Mouse (Mus musculus) left cerebral cortex, adult 2 months (tissue): ENCODE results near the gene Adcy5. TPM values are rescaled to one million over a fixed set of nuclear protein-coding genes. Genes with fewer than 3 reads are reported as not detected.

Experiments
- DNase-seq, 2 experiments: peaks; one replicate each; pipeline ENCODE4 v3.0.0; 2021 to 2022; ENCODE audit warnings: low spot score in 2 of 2, mixed read lengths in 1 of 2; ENCODE audit errors: extremely low spot score in 1 of 2
- H3K27ac ChIP-seq: fragments of 200-600 bp; 2 replicates; pipeline ENCODE4 v1.8.1; 2022
- H3K4me3 ChIP-seq: fragments of 200-600 bp; 2 replicates; pipeline ENCODE4 v1.8.1; 2022
- CTCF ChIP-seq: fragments of 200-600 bp; IDR thresholded peaks from 2 replicates; pipeline ENCODE4 v1.8.1; 2022; ENCODE audit warnings: antibody characterized with exemption, mild to moderate bottlenecking, moderate library complexity
- intact Hi-C: fragments of 180-260 bp; cut with DNase I; formaldehyde crosslinking; loops from one replicate; pipeline ENCODE4 v1.15.1; 2025
- total RNA-seq, 2 experiments: library from RNA; stranded (reverse); gene quantifications; 2 replicates each; pipeline ENCODE4 v1.2.3; 2021

Adcy5 gene
- total RNA-seq, 2 experiments from 2014 or later = 96.8 to 129 TPM

GRCm38 (mm10) chr16:35247364-35247763 lies 92.7 kb downstream of the Adcy5 start:
- no peak overlapping the region for H3K27ac ChIP-seq
- TF ChIP-seq CTCF = no peak
- H3K4me3 ChIP-seq = no peak overlapping the region
- intact Hi-C loops = no loop called here
- no peak for DNase-seq

- DNase-seq = no peak
- intact Hi-C loops = no loop called here
These were observed 94.1 kb downstream of the Adcy5 start for GRCm38 (mm10) chr16:35248825-35249224.

GRCm38 (mm10) chr16:35249763-35250162 lies 95.1 kb downstream of the Adcy5 start:
- Histone ChIP-seq H3K4me3 (no peak overlapping the region), H3K27ac (no peak overlapping the region)
- DNase-seq = no peak
- TF ChIP-seq CTCF = no peak
- intact Hi-C loops = no loop called here

More at GRCm38 (mm10) chr16:35248825-35249224, 94.1 kb downstream of the Adcy5 start:
- no peak for TF ChIP-seq CTCF
- no peak overlapping the region for H3K4me3 ChIP-seq
- H3K27ac ChIP-seq = no peak overlapping the region

GRCm38 (mm10) chr16:35251690-35252089 lies 97.0 kb downstream of the Adcy5 start:
- Histone ChIP-seq H3K27ac (no peak overlapping the region), H3K4me3 (no peak overlapping the region)
- intact Hi-C loops = no loop called here
- no peak for DNase-seq
- no peak for TF ChIP-seq CTCF

- intact Hi-C loops = no loop called here
- TF ChIP-seq CTCF = no peak
- no peak for DNase-seq
- no peak overlapping the region for H3K4me3 ChIP-seq
- H3K27ac ChIP-seq = no peak overlapping the region
These were observed 98.3 kb downstream of the Adcy5 start for GRCm38 (mm10) chr16:35252967-35253366.

- no peak for DNase-seq
- TF ChIP-seq CTCF = no peak
- intact Hi-C loops = no loop called here
- H3K27ac ChIP-seq = no peak overlapping the region
- H3K4me3 ChIP-seq = no peak overlapping the region
These were observed 101.3 kb downstream of the Adcy5 start for GRCm38 (mm10) chr16:35255981-35256380.

GRCm38 (mm10) chr16:35270353-35270934 lies 115.8 kb downstream of the Adcy5 start:
- H3K4me3 ChIP-seq = no peak overlapping the region
- TF ChIP-seq CTCF = peak; percentile 95

GRCm38 (mm10) chr16:35270945-35271344 lies 116.3 kb downstream of the Adcy5 start:
- intact Hi-C loops = loop anchor here (1.0 to 2.0 kb wide), 3 partner anchors 116 to 214 kb away; no protein-coding TSS in a partner anchor
- DNase-seq = no peak
- H3K27ac ChIP-seq = no peak overlapping the region
- no peak overlapping the region for H3K4me3 ChIP-seq
- TF ChIP-seq CTCF = no peak

More at GRCm38 (mm10) chr16:35270353-35270934, 115.8 kb downstream of the Adcy5 start:
- H3K27ac ChIP-seq = no peak overlapping the region
- intact Hi-C loops = loop anchor here (1.0 to 2.0 kb wide), 3 partner anchors 115 to 214 kb away; no protein-coding TSS in a partner anchor
- DNase-seq = peak; percentile 84 to 87

- intact Hi-C loops = loop anchor here (2.0 kb wide), 1 partner anchor 215 kb away; no protein-coding TSS in a partner anchor
- TF ChIP-seq CTCF = peak; percentile 45
- no peak for DNase-seq
- Histone ChIP-seq H3K27ac (no peak overlapping the region), H3K4me3 (no peak overlapping the region)
These were observed 116.9 kb downstream of the Adcy5 start for GRCm38 (mm10) chr16:35271572-35271971.

- intact Hi-C loops = no loop called here
- DNase-seq = no peak
- TF ChIP-seq CTCF = peak; percentile 35; the same call in 1 of the 2 replicates
- Histone ChIP-seq H3K4me3 (no peak overlapping the region), H3K27ac (no peak overlapping the region)
These were observed 117.7 kb downstream of the Adcy5 start for GRCm38 (mm10) chr16:35272417-35272816.

- DNase-seq = no peak
- intact Hi-C loops = no loop called here
These were observed 123.5 kb downstream of the Adcy5 start for GRCm38 (mm10) chr16:35278166-35278565.

GRCm38 (mm10) chr16:35282456-35282855 lies 127.8 kb downstream of the Adcy5 start:
- intact Hi-C loops = no loop called here
- no peak for DNase-seq

More at GRCm38 (mm10) chr16:35278166-35278565, 123.5 kb downstream of the Adcy5 start:
- no peak for TF ChIP-seq CTCF
- no peak overlapping the region for H3K4me3 ChIP-seq
- no peak overlapping the region for H3K27ac ChIP-seq

GRCm38 (mm10) chr16:35285821-35286220 lies 131.1 kb downstream of the Adcy5 start:
- intact Hi-C loops = no loop called here
- no peak overlapping the region for H3K27ac ChIP-seq
- no peak for DNase-seq
- H3K4me3 ChIP-seq = no peak overlapping the region
- no peak for TF ChIP-seq CTCF

More at GRCm38 (mm10) chr16:35282456-35282855, 127.8 kb downstream of the Adcy5 start:
- TF ChIP-seq CTCF = no peak
- Histone ChIP-seq H3K27ac (no peak overlapping the region), H3K4me3 (no peak overlapping the region)
